Mouse (Mus musculus): ENCODE measurements at regions not wholly inside any gene's neighbourhood (a gene's known extent, or its start where the extent isn't known, plus 50 kb on each side); places are given as distances from the start of the nearest gene placed in this dataset.

DNA sequence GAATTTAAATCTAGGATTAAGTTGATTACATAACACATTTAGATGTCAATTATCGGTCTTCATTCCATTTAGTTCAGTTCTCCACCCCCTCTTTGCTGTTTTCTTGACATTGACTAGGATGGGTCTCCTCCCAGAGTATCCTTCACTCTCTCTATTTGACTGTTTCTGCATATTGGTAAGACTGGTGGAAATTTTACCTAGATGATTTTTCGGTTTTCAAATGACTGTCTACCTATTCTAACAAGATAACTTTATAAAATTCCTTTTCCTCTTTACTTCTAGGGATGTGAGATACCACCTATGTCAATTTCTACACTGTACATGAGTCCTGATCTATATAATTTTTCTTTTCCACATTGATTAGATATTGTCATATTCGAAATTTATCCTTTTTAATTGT lies 142.4 kb upstream of the Ccdc54 start:
- no peak overlapping the region for H3K4me3 ChIP-seq (ENCODE audit: insufficient read depth, poor library complexity, severe bottlenecking)
- no peaks in the 10 kb centered on the region for H3K27me3 ChIP-seq (ENCODE audit: control insufficient read depth, insufficient read depth, insufficient read length)
- no peak overlapping the region for H3ac ChIP-seq (ENCODE audit: control insufficient read depth, insufficient read length, low read depth)
- no peaks in the 10 kb centered on the region for H3K36me3 ChIP-seq (ENCODE audit: control insufficient read depth, insufficient read depth)
- TF ChIP-seq CTCF (IDR thresholded peaks at IDR 0.05; ENCODE audit: control insufficient read depth, insufficient read depth, insufficient read length) (no peak), CEBPB (IDR thresholded peaks at IDR 0.05; ENCODE audit: low read depth) (no peak), USF1 (IDR thresholded peaks at IDR 0.05; ENCODE audit: low read depth) (no peak), MYOG (IDR thresholded peaks at IDR 0.05; ENCODE audit: control insufficient read depth, extremely low read depth, insufficient read length) (no peak), MYOD1 (IDR thresholded peaks at IDR 0.05; ENCODE audit: control insufficient read depth, insufficient read length, low read depth) (no peak), MAX (IDR thresholded peaks at IDR 0.05) (no peak), FOSL1 (IDR thresholded peaks at IDR 0.05; ENCODE audit: insufficient read depth, low read length, poor library complexity, severe bottlenecking) (no peak)
- peaks cover 19% of the 10 kb centered on the region for H3K79me2 ChIP-seq (ENCODE audit: control insufficient read depth, insufficient read depth)
- H3K79me3 ChIP-seq (ENCODE audit: low read depth), result peaks cover 2% of the 10 kb centered on the region

DNA sequence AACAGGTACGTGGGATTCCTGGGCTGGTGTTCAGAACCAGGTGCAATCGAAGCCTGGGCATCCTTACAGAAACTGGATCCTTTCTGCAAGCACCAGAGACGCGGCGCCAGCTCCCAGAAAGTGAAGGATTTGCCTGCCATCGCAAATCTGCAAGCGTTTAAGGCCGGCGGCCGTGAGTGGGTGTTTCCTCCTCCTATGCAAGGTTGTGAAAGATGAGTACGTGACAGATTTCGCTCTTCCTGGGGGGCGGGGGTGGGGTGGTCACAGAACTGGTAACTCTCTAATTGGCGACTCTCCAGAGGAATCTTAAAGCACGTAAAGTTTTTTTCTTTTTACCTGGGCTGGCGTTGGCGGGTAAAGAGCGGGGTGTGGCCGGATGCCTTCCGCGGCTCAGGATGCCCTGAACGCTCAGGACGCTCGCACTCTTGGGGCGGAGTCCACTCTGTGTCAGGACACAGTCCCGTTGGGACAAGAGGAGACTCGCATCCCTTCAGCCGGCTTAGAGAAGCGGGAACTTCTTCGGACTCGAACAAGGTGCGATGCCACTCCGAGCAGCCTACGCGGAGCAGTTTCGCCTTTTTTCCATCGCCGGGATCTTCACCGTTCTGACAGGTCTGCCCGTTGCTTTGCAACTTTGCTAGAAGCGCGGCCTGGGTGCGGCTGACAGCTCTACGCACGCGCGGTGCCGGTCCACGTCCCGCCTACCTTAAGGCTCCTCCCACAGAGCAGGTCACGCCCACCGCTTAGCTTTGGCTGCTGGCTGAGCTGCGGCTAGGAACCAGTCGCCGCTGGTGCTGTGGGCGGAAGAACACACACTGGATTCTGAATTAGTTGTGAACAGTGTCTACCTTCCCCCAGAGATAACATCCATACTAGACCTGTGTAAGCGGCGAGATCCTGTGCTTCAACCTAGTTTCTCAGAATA lies 141.4 kb upstream of the Ccdc54 start:
- H3K79me3 ChIP-seq (ENCODE audit: low read depth), result peaks cover 2% of the 10 kb centered on the region
- peak overlapping the region; percentile 14 for H3ac ChIP-seq (ENCODE audit: control insufficient read depth, insufficient read length, low read depth)
- peak overlapping the region; percentile 88 for H3K4me3 ChIP-seq (ENCODE audit: insufficient read depth, poor library complexity, severe bottlenecking)
- H3K36me3 ChIP-seq (ENCODE audit: control insufficient read depth, insufficient read depth), result peaks cover 5% of the 10 kb centered on the region
- no peak for TF ChIP-seq CTCF (IDR thresholded peaks at IDR 0.05; ENCODE audit: control insufficient read depth, insufficient read depth, insufficient read length)
- TF ChIP-seq USF1 (IDR thresholded peaks at IDR 0.05; ENCODE audit: low read depth), result no peak
- no peak for TF ChIP-seq FOSL1 (IDR thresholded peaks at IDR 0.05; ENCODE audit: insufficient read depth, low read length, poor library complexity, severe bottlenecking)
- TF ChIP-seq CEBPB (IDR thresholded peaks at IDR 0.05; ENCODE audit: low read depth), result no peak
- no peak for TF ChIP-seq MYOG (IDR thresholded peaks at IDR 0.05; ENCODE audit: control insufficient read depth, extremely low read depth, insufficient read length)
- no peak for TF ChIP-seq MYOD1 (IDR thresholded peaks at IDR 0.05; ENCODE audit: control insufficient read depth, insufficient read length, low read depth)
- no peak for TF ChIP-seq MAX (IDR thresholded peaks at IDR 0.05)
- H3K27me3 ChIP-seq (ENCODE audit: control insufficient read depth, insufficient read depth, insufficient read length), result no peaks in the 10 kb centered on the region
- peaks cover 19% of the 10 kb centered on the region for H3K79me2 ChIP-seq (ENCODE audit: control insufficient read depth, insufficient read depth)

DNA sequence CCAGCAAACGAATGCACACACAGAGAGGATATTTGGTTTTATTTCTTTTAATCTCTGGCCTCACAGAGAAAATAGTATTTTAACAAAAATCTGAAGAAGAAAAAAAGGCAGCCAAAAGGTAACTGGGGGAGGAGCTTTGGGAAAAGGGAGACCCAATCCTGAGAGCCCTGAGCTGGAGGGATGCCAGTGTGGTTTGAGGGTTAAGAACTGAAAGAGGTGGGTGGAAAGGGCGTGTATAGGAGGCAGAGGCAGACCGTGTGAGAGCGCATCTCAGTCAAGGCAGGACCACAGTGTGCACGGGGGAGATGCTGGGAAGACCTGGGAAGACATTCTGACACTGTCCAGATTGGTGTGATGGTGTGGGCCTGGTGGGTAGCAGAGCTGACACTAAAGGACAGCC lies 138.4 kb upstream of the Ccdc54 start:
- Histone ChIP-seq H3K79me3 (ENCODE audit: low read depth) (peaks cover 2% of the 10 kb centered on the region), H3K27me3 (ENCODE audit: control insufficient read depth, insufficient read depth, insufficient read length) (no peaks in the 10 kb centered on the region), H3ac (ENCODE audit: control insufficient read depth, insufficient read length, low read depth) (no peak overlapping the region), H3K79me2 (ENCODE audit: control insufficient read depth, insufficient read depth) (peaks cover 19% of the 10 kb centered on the region), H3K4me3 (ENCODE audit: insufficient read depth, poor library complexity, severe bottlenecking) (no peak overlapping the region), H3K36me3 (ENCODE audit: control insufficient read depth, insufficient read depth) (peaks cover 11% of the 10 kb centered on the region)
- TF ChIP-seq MYOG (IDR thresholded peaks at IDR 0.05; ENCODE audit: control insufficient read depth, extremely low read depth, insufficient read length) (no peak), CEBPB (IDR thresholded peaks at IDR 0.05; ENCODE audit: low read depth) (no peak), MAX (IDR thresholded peaks at IDR 0.05) (no peak), CTCF (IDR thresholded peaks at IDR 0.05; ENCODE audit: control insufficient read depth, insufficient read depth, insufficient read length) (no peak), MYOD1 (IDR thresholded peaks at IDR 0.05; ENCODE audit: control insufficient read depth, insufficient read length, low read depth) (no peak), FOSL1 (IDR thresholded peaks at IDR 0.05; ENCODE audit: insufficient read depth, low read length, poor library complexity, severe bottlenecking) (no peak)

DNA sequence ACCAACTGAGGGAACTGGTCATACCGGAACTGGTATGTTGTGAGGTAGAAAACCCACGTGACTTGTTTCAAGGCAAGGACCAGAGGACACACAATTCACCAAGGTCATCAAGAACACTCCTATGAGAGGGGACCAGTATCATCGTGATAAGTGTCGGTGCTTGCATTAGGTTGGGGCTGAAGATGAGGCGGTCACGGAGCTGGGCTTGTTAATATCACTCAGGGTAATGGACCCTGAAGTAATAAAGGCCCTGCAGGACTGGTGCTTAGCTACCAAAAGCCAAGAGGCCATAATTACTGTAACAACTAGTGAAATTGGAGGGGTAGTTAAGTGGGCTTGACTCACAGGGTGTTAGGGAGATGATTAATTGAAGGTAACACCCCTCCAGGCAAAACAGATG lies 132.2 kb upstream of the Ccdc54 start:
- no peaks in the 10 kb centered on the region for H3K79me3 ChIP-seq (ENCODE audit: low read depth)
- H3K27me3 ChIP-seq (ENCODE audit: control insufficient read depth, insufficient read depth, insufficient read length), result no peaks in the 10 kb centered on the region
- no peak overlapping the region for H3ac ChIP-seq (ENCODE audit: control insufficient read depth, insufficient read length, low read depth)
- no peaks in the 10 kb centered on the region for H3K79me2 ChIP-seq (ENCODE audit: control insufficient read depth, insufficient read depth)
- no peak overlapping the region for H3K4me3 ChIP-seq (ENCODE audit: insufficient read depth, poor library complexity, severe bottlenecking)
- no peak for TF ChIP-seq CEBPB (IDR thresholded peaks at IDR 0.05; ENCODE audit: low read depth)
- TF ChIP-seq FOSL1 (IDR thresholded peaks at IDR 0.05; ENCODE audit: insufficient read depth, low read length, poor library complexity, severe bottlenecking), result no peak
- TF ChIP-seq MYOD1 (IDR thresholded peaks at IDR 0.05; ENCODE audit: control insufficient read depth, insufficient read length, low read depth), result no peak
- TF ChIP-seq CTCF (IDR thresholded peaks at IDR 0.05; ENCODE audit: control insufficient read depth, insufficient read depth, insufficient read length), result no peak
- no peak for TF ChIP-seq USF1 (IDR thresholded peaks at IDR 0.05; ENCODE audit: low read depth)
- no peak for TF ChIP-seq MAX (IDR thresholded peaks at IDR 0.05)
- no peak for TF ChIP-seq MYOG (IDR thresholded peaks at IDR 0.05; ENCODE audit: control insufficient read depth, extremely low read depth, insufficient read length)
- peaks cover 16% of the 10 kb centered on the region for H3K36me3 ChIP-seq (ENCODE audit: control insufficient read depth, insufficient read depth)

DNA sequence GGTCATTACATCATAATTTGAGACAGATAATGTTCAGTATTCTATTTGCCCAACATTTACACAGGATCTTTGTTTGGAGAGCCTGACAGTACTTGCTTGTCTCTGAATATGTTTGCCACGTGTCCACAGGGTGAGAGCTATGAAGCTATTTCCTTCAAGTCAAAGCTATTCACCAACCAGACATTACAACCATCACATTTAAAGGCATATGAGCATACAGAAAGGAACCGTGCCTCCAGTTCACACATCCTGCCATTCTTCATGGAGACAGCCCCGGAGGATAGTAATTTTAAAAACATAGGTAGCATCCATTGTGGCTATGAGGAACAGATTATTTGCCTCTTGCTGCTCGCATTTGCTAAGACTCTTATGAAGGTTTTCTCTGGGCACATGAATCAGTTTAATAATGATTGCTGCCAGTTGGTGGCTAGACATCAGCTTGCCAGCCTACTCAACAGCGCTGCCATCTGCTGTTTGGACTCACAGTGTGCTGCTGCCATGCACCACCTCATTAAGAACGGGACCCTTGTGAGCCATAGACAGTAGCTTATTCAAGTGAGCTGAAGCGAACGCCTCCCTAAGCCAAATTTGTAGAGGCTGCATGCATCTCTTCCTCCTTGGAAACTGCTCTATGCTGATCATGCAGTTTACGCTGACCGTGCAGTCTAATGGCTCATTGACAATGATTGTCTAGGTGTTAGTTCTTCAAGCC lies 126.5 kb upstream of the Ccdc54 start:
- no peaks in the 10 kb centered on the region for H3K79me3 ChIP-seq (ENCODE audit: low read depth)
- H3K27me3 ChIP-seq (ENCODE audit: control insufficient read depth, insufficient read depth, insufficient read length), result no peaks in the 10 kb centered on the region
- H3K79me2 ChIP-seq (ENCODE audit: control insufficient read depth, insufficient read depth), result no peaks in the 10 kb centered on the region
- no peak overlapping the region for H3K4me3 ChIP-seq (ENCODE audit: insufficient read depth, poor library complexity, severe bottlenecking)
- TF ChIP-seq MYOD1 (IDR thresholded peaks at IDR 0.05; ENCODE audit: control insufficient read depth, insufficient read length, low read depth), result no peak
- no peak for TF ChIP-seq CTCF (IDR thresholded peaks at IDR 0.05; ENCODE audit: control insufficient read depth, insufficient read depth, insufficient read length)
- TF ChIP-seq CEBPB (IDR thresholded peaks at IDR 0.05; ENCODE audit: low read depth), result no peak
- TF ChIP-seq USF1 (IDR thresholded peaks at IDR 0.05; ENCODE audit: low read depth), result no peak
- no peak for TF ChIP-seq FOSL1 (IDR thresholded peaks at IDR 0.05; ENCODE audit: insufficient read depth, low read length, poor library complexity, severe bottlenecking)
- TF ChIP-seq MYOG (IDR thresholded peaks at IDR 0.05; ENCODE audit: control insufficient read depth, extremely low read depth, insufficient read length), result no peak
- no peak for TF ChIP-seq MAX (IDR thresholded peaks at IDR 0.05)
- no peaks in the 10 kb centered on the region for H3K36me3 ChIP-seq (ENCODE audit: control insufficient read depth, insufficient read depth)
- H3ac ChIP-seq (ENCODE audit: control insufficient read depth, insufficient read length, low read depth), result no peak overlapping the region

All from C2C12 (cell line).